Mouse (Mus musculus) liver, adult 2 months (tissue): ENCODE results near the gene Spon1. TPM values are rescaled to one million over a fixed set of nuclear protein-coding genes. Genes with fewer than 3 reads are reported as not detected.
A peak's percentile ranks its signal among the peaks of the same experiment; 100 is the strongest.

ENCODE experiments used
- DNase-seq: peaks from one replicate; pipeline ENCODE4 v3.0.0-alpha.2; 2011; ENCODE audit warnings: low read depth, low spot score; ENCODE audit errors: extremely low read depth
- H3K27ac ChIP-seq: fragments of 200-500 bp; replicated peaks from 2 replicates; pipeline ENCODE4 v1.5.1; 2012; ENCODE audit warnings: low read depth, mild to moderate bottlenecking, control low read depth, inconsistent platforms, low read length; ENCODE audit not compliant: insufficient read depth
- H3K27me3 ChIP-seq: fragments of 200-500 bp; 2 replicates; pipeline ENCODE4 v1.6.1; 2012; ENCODE audit warnings: mild to moderate bottlenecking, moderate library complexity, low read length, inconsistent platforms; ENCODE audit not compliant: control insufficient read depth, insufficient read depth
- H3K36me3 ChIP-seq: fragments of 200-500 bp; 2 replicates; pipeline ENCODE4 v1.6.1; 2012; ENCODE audit warnings: low read length, inconsistent platforms; ENCODE audit not compliant: control insufficient read depth, insufficient read depth
- H3K4me1 ChIP-seq: fragments of 200-500 bp; 2 replicates; pipeline ENCODE4 v1.6.1; 2011; ENCODE audit warnings: low read length; ENCODE audit not compliant: control insufficient read depth, insufficient read depth
- H3K4me3 ChIP-seq: fragments of 200-500 bp; 2 replicates; pipeline ENCODE4 v1.5.1; 2011; ENCODE audit warnings: low read depth, mild to moderate bottlenecking, control low read depth, low read length, moderate library complexity; ENCODE audit not compliant: insufficient read depth
- H3K79me2 ChIP-seq: fragments of 200-500 bp; 2 replicates; pipeline ENCODE4 v1.6.1; 2012; ENCODE audit warnings: inconsistent platforms, mild to moderate bottlenecking, low read length, moderate library complexity; ENCODE audit not compliant: control insufficient read depth, insufficient read depth
- H3K9ac ChIP-seq: fragments of 200-500 bp; 2 replicates; pipeline ENCODE4 v1.6.1; 2012; ENCODE audit warnings: low read depth, mild to moderate bottlenecking, control low read depth, inconsistent platforms, low read length
- CTCF ChIP-seq: fragments of 200-500 bp; IDR thresholded peaks from 2 replicates; pipeline ENCODE4 v1.5.1; 2011; ENCODE audit warnings: low read depth, low read length, control low read depth
- POLR2A ChIP-seq: fragments of 200-500 bp; IDR thresholded peaks from 2 replicates; pipeline ENCODE4 v1.6.1; 2011; ENCODE audit warnings: low read length, control low read depth; ENCODE audit not compliant: insufficient read depth; ENCODE audit errors: extremely low read depth
- WGBS: fragments of 180-500 bp; shearing (Covaris S2); methylation state at CpG from one replicate; pipeline ENCODE4 v1.1.7; 2018; 5-methylcytosine and 5-hydroxymethylcytosine counted together
- polyA plus RNA-seq: library from polyadenylated mRNA; depleted of rRNA; stranded (reverse); fragments of >200 nt; gene quantifications from 2 replicates; pipeline ENCODE4 v1.2.3, GENCODE M21; 2012
- total RNA-seq: library from RNA; depleted of rRNA; stranded (reverse); fragments of >200 nt; gene quantifications from 2 replicates; pipeline ENCODE4 v1.2.3, GENCODE M21; 2014

Spon1 gene
- total and polyA plus RNA-seq, 2 experiments, result 0.22 to 0.28 TPM

- DNase-seq, result peak; percentile 52
- 27% methylated on average over 11 of the region's 11 CpGs for WGBS
- no peak overlapping the region for H3K4me3 ChIP-seq
- H3K4me1 ChIP-seq, result peaks cover 13% of the 10 kb centered on the region
- H3K36me3 ChIP-seq, result no peaks in the 10 kb centered on the region
- no peak for TF ChIP-seq POLR2A
- TF ChIP-seq CTCF, result no peak
- peaks cover 24% of the 10 kb centered on the region for H3K79me2 ChIP-seq
- no peak overlapping the region for H3K9ac ChIP-seq
- peak overlapping the region; percentile 28; the same call in 1 of the 2 replicates for H3K27ac ChIP-seq
- H3K27me3 ChIP-seq, result no peaks in the 10 kb centered on the region
Observed at GRCm38 (mm10) chr7:114065407-114066185, 299.8 kb downstream of the Spon1 start.

GRCm38 (mm10) chr7:114066529-114067178, 300.9 kb downstream of the Spon1 start:
- H3K9ac ChIP-seq, result peak overlapping the region; percentile 17; the same call in 1 of the 2 replicates

DNA sequence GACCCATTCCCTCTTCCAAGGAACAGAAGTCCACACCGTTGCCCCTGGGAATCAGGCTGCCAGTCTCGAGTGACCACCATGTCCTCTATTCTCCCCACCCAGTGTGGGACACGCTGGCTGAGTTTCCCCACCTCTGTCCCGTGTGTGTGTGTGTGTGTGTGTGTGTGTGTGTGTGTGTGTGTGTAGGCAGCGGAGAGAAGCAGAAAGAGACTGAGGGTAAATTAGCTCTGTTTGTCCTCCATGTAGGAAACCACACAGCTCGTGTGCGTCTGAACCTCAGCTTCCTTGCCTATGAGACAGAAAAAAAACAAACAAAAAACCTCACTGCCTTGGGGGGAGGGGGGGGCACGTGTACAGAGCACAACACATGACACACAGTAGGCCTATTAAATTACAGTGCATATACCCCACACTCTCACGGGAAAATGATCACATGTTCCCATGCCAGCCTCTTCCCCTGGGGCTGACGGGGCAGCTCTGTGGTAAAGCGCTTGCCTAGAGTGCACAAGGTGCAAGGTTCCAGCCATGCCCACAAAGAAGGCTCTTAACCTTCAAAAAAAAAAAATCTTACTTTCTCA, 303.2 kb downstream of the Spon1 start:
- H3K79me2 ChIP-seq, result peaks cover 23% of the 10 kb centered on the region; the same call in 1 of the 2 replicates
- no peak overlapping the region for H3K4me3 ChIP-seq
- no peak overlapping the region for H3K27ac ChIP-seq
- H3K36me3 ChIP-seq, result no peaks in the 10 kb centered on the region
- WGBS, result 77% methylated on average over 11 of the region's 11 CpGs
- TF ChIP-seq CTCF (no peak), POLR2A (no peak)
- H3K27me3 ChIP-seq, result no peaks in the 10 kb centered on the region
- peaks cover 14% of the 10 kb centered on the region for H3K4me1 ChIP-seq
- no peak overlapping the region for H3K9ac ChIP-seq
- no peak for DNase-seq

More at GRCm38 (mm10) chr7:114066529-114067178, 300.9 kb downstream of the Spon1 start:
- Histone ChIP-seq H3K27me3 (no peaks in the 10 kb centered on the region), H3K27ac (0 out of 2 replicates have a peak overlapping the region, but pooled peaks have one; percentile 1), H3K79me2 (peaks cover 27% of the 10 kb centered on the region), H3K4me3 (no peak overlapping the region), H3K36me3 (no peaks in the 10 kb centered on the region), H3K4me1 (peaks cover 13% of the 10 kb centered on the region)
- 17% methylated on average over 14 of the region's 14 CpGs for WGBS
- DNase-seq, result peak; percentile 83
- TF ChIP-seq CTCF (peak; percentile 98), POLR2A (no peak)

- no peak for DNase-seq
- no peak overlapping the region for H3K27ac ChIP-seq
- H3K4me3 ChIP-seq, result no peak overlapping the region
- WGBS, result 85% methylated on average over 11 of the region's 11 CpGs
- TF ChIP-seq CTCF, result no peak
- no peak for TF ChIP-seq POLR2A
- H3K27me3 ChIP-seq, result no peaks in the 10 kb centered on the region
- peaks cover 16% of the 10 kb centered on the region for H3K4me1 ChIP-seq
- peaks cover 20% of the 10 kb centered on the region; the same call in 1 of the 2 replicates for H3K79me2 ChIP-seq
- H3K9ac ChIP-seq, result no peak overlapping the region
- H3K36me3 ChIP-seq, result no peaks in the 10 kb centered on the region
Observed at GRCm38 (mm10) chr7:114069726-114070457, 304.1 kb downstream of the Spon1 start.

- no peak for DNase-seq
- TF ChIP-seq CTCF, result no peak
- TF ChIP-seq POLR2A, result no peak
- WGBS, result 79% methylated on average over 3 of the region's 3 CpGs
- H3K79me2 ChIP-seq, result peaks cover 20% of the 10 kb centered on the region; the same call in 1 of the 2 replicates
- H3K4me1 ChIP-seq, result peaks cover 16% of the 10 kb centered on the region
- no peaks in the 10 kb centered on the region for H3K27me3 ChIP-seq
- no peaks in the 10 kb centered on the region for H3K36me3 ChIP-seq
- H3K4me3 ChIP-seq, result no peak overlapping the region
- no peak overlapping the region for H3K27ac ChIP-seq
- H3K9ac ChIP-seq, result no peak overlapping the region
Observed at GRCm38 (mm10) chr7:114070458-114070840, 304.7 kb downstream of the Spon1 start.
